Mouse (Mus musculus) liver, embryonic 14.5 days (tissue): Measurements from ENCODE around the gene Tfap2a. TPM values are rescaled to one million over a fixed set of nuclear protein-coding genes. Genes with fewer than 3 reads are reported as not detected.
A peak's percentile ranks its signal among the peaks of the same experiment; 100 is the strongest.

Experiments used
- ATAC-seq: fragments of 200-750 bp; cut with Nextera tagmentation; 2 replicates; pipeline ENCODE4 v1.8.0; 2017; ENCODE audit warnings: moderate number of reproducible peaks, mild to moderate bottlenecking, moderate library complexity; ENCODE audit not compliant: insufficient read depth
- DNase-seq, 3 experiments: peaks; one replicate each; pipeline ENCODE4 v3.0.0-alpha.2; 2012 to 2013; ENCODE audit warnings: low read depth in 3 of 3, low spot score in 3 of 3
- H3K27ac ChIP-seq: fragments of 300-500 bp; sonication (generic); 2 replicates; pipeline ENCODE4 v1.5.1; 2014; ENCODE audit warnings: moderate library complexity, mild to moderate bottlenecking, control low read depth, inconsistent platforms
- H3K27me3 ChIP-seq: fragments of 300-500 bp; sonication (generic); 2 replicates; pipeline ENCODE4 v1.6.1; 2014; ENCODE audit warnings: mild to moderate bottlenecking, low read length, moderate library complexity; ENCODE audit not compliant: control insufficient read depth, insufficient read depth
- H3K36me3 ChIP-seq: fragments of 300-500 bp; sonication (generic); replicated peaks from 2 replicates; pipeline ENCODE4 v1.6.1; 2014; ENCODE audit warnings: low read depth; ENCODE audit not compliant: control insufficient read depth, insufficient read depth
- H3K4me1 ChIP-seq, 2 experiments: fragments of 200-500 bp in 1 of 2; fragments of 300-500 bp in 1 of 2; sonication (generic) in 1 of 2; replicated peaks; 2 replicates each; pipeline ENCODE4 v1.6.1; 2012 to 2014; ENCODE audit warnings: antibody characterized with exemption in 1 of 2, inconsistent platforms in 1 of 2, low read length in 1 of 2; ENCODE audit not compliant: control insufficient read depth in 2 of 2, insufficient read depth in 2 of 2
- H3K4me2 ChIP-seq: fragments of 300-500 bp; sonication (generic); 2 replicates; pipeline ENCODE4 v1.6.1; 2014; ENCODE audit warnings: low read depth, mild to moderate bottlenecking, control low read depth, moderate library complexity
- H3K4me3 ChIP-seq, 2 experiments: fragments of 200-500 bp in 1 of 2; fragments of 300-500 bp in 1 of 2; sonication (generic) in 1 of 2; 2 replicates each; pipeline ENCODE4 v1.5.1; 2012 to 2014; ENCODE audit warnings: low read depth in 2 of 2, low read length in 2 of 2, mild to moderate bottlenecking in 2 of 2, control low read depth in 1 of 2, inconsistent platforms in 1 of 2, moderate library complexity in 1 of 2; ENCODE audit not compliant: insufficient read depth in 1 of 2
- H3K9ac ChIP-seq: fragments of 300-500 bp; sonication (generic); replicated peaks from 2 replicates; pipeline ENCODE4 v1.6.1; 2014; ENCODE audit warnings: mild to moderate bottlenecking, control low read depth, moderate library complexity
- H3K9me3 ChIP-seq: fragments of 300-500 bp; sonication (generic); 2 replicates; pipeline ENCODE4 v1.6.1; 2016; ENCODE audit warnings: low read length, mixed read lengths; ENCODE audit not compliant: control insufficient read depth
- CTCF ChIP-seq: IDR thresholded peaks from 2 replicates; pipeline ENCODE4 v1.5.1; 2016; ENCODE audit warnings: antibody characterized with exemption, low read depth, control low read depth
- EP300 ChIP-seq: IDR thresholded peaks from 2 replicates; pipeline ENCODE4 v1.6.1; 2016; ENCODE audit warnings: antibody characterized with exemption, low read depth
- WGBS: fragments of 180-500 bp; shearing (Covaris S2); extraction: QIAGEN DNeasy Blood & Tissue Kit; methylation state at CpG from one replicate; pipeline ENCODE4 v1.1.7; 2014; ENCODE audit not compliant: insufficient replicate concordance; 5-methylcytosine and 5-hydroxymethylcytosine counted together
- polyA plus RNA-seq, 2 experiments: library from polyadenylated mRNA; depleted of rRNA in 1 of 2; stranded (reverse) in 1 of 2; unstranded in 1 of 2; fragments of >200 nt; fragmentation: Nextera tagmentation in 1 of 2; extraction: Ambion mirVana in 1 of 2; gene quantifications; 2 replicates each; pipeline versions ENCODE4 v1.2.1 to v1.2.3; 2012 to 2014

Tfap2a gene
- polyA plus RNA-seq (2012; rRNA removed) (0.02 and 0.04 TPM in 2 replicates), polyA plus RNA-seq (2014; fragmentation: Nextera tagmentation; extraction: Ambion mirVana) (not detected in 2 replicates)

DNA sequence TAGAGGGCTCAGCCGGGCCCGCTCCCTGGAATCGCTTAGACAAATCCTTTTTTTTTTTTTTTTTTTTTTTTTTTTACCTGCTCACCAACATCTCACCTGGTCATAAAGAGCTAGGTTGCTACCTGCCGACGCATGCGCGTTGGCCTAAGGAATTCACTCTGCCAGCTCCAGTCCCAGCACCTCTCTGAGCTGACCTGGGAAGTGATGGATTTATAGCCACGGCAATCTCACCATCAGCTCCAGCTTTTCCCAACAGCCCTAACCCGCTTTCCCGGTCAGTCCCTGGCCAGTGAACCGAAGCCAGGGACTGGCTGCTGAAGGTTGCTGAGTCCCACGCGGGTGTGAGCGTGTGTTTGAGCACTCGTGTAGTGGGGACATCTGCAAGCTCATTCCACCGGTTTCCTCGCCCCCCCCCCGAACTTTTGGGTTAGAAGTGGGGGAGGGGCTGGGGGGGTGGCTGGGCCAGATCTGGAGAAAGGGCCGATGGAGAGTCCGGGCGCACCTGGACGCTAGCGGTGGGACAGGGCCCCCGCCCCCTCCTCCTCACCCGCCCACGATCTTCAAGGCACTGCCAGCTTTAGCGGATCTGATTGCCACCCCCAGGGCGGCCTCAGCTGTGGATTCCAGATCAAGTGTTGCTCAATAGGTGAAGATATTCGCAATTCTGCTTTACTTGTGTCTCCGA, at the start of gene Tfap2a:
Gene Tfap2a, minus strand, starts transcription at position 181 of the 685 bp plus-strand sequence.
- no peak for DNase-seq
- H3K27me3 ChIP-seq = peaks cover 99% of the 10 kb centered on the region
- H3K4me1 ChIP-seq = no peaks in the 10 kb centered on the region
- no peak within 1 kb of the TSS for H3K4me3 ChIP-seq
- H3K36me3 ChIP-seq = no peaks in the 10 kb centered on the region
- no peak within 1 kb of the TSS for H3K27ac ChIP-seq
- H3K9ac ChIP-seq = no peak within 1 kb of the TSS
- no peak for ATAC-seq
- TF ChIP-seq CTCF = no peak
- no peak for TF ChIP-seq EP300
- no peak within 1 kb of the TSS for H3K4me2 ChIP-seq
- WGBS = 4% methylated on average over 30 of the region's 30 CpGs
- no peaks in the 10 kb centered on the region for H3K9me3 ChIP-seq

DNA sequence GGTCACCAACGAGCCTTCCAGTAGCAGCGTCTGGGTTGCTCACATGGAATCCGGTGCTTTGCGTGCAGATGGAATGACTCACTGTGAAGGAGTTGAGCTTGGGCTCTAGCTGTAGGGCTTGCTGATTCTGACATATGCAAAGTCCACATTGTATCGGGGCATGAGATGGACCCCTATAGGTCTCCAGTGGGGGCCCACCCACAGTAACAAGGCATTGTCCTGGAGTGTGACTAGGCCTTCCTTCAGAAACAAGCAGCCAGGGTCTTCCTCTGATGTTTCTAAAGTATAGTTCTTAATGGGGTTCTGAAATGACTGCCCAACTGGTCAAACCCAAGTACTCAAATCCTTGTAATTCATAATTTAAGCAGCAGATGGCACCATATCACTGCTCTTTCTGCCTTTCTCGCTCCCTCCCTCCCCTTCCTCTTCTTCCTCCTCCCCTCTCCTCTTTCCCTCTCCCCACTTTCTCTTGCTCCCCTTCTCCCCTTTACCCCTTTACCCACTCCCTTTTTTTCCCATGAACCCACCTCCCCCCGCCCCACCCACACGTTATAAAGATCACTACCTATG, 46.1 kb upstream of the Tfap2a start:
- no peak overlapping the region for H3K4me2 ChIP-seq
- ATAC-seq = no peak
- H3K4me1 ChIP-seq = no peaks in the 10 kb centered on the region
- no peaks in the 10 kb centered on the region for H3K27me3 ChIP-seq
- H3K9me3 ChIP-seq = no peaks in the 10 kb centered on the region
- H3K9ac ChIP-seq = no peak overlapping the region
- DNase-seq = no peak
- no peak overlapping the region for H3K27ac ChIP-seq
- H3K4me3 ChIP-seq = no peak overlapping the region
- peak; percentile 50; the same call in 1 of the 2 replicates for TF ChIP-seq CTCF
- no peak for TF ChIP-seq EP300
- 36% methylated on average over 8 of the region's 8 CpGs for WGBS
- H3K36me3 ChIP-seq = no peaks in the 10 kb centered on the region

DNA sequence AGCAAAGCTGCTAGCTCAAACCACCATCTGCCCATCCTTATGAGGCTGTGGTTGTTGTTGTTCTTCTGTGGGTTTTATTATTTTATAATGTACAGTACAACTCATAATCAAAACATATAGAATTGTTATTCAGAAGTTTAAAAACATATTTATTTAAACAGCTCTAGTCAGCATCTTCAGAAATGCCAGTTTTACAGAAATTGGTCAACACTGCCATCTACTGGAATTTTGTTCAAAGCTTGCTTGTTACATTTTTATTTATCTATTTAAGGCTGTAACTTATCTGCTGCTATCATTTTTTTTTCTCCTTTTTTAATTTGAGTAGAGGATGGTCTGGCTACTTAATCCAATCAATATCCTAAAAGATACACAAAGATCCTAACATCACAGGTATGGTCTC, 19.8 kb upstream of the Tfap2a start:
- Histone ChIP-seq H3K27ac (no peak overlapping the region), H3K9ac (no peak overlapping the region), H3K9me3 (no peaks in the 10 kb centered on the region), H3K4me2 (no peak overlapping the region), H3K4me3 (no peak overlapping the region), H3K36me3 (no peaks in the 10 kb centered on the region), H3K27me3 (no peaks in the 10 kb centered on the region), H3K4me1 (no peaks in the 10 kb centered on the region)
- TF ChIP-seq CTCF = no peak; the same call in 1 of the 2 replicates
- no peak for TF ChIP-seq EP300
- ATAC-seq (no peak), DNase-seq (no peak)

DNA sequence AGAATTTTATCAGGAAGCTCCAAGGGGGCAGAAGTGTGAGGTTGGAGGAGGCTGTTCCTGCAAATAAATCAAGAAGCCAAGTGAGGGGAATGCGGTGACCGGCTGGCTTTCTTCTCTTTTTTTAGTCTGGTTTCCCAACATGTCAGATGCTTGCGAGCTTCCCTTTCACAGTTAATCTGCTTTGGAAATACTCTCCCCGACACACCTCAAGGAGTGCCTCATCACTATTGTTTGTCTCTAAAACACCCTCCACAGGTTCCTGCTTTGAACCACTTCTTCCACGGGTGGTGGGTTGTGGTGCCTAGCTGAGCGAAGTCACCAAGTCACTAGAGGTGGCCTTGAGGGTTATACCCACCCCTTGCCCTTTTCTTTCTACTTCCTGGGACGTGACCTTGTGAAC, 18.2 kb upstream of the Tfap2a start:
- Histone ChIP-seq H3K36me3 (no peaks in the 10 kb centered on the region), H3K27ac (no peak overlapping the region), H3K27me3 (no peaks in the 10 kb centered on the region), H3K4me2 (no peak overlapping the region), H3K4me1 (no peaks in the 10 kb centered on the region), H3K9ac (no peak overlapping the region), H3K4me3 (no peak overlapping the region), H3K9me3 (no peaks in the 10 kb centered on the region)
- TF ChIP-seq CTCF = no peak
- TF ChIP-seq EP300 = no peak
- WGBS = 40% methylated on average over 7 of the region's 7 CpGs
- ATAC-seq (no peak), DNase-seq (no peak)

DNA sequence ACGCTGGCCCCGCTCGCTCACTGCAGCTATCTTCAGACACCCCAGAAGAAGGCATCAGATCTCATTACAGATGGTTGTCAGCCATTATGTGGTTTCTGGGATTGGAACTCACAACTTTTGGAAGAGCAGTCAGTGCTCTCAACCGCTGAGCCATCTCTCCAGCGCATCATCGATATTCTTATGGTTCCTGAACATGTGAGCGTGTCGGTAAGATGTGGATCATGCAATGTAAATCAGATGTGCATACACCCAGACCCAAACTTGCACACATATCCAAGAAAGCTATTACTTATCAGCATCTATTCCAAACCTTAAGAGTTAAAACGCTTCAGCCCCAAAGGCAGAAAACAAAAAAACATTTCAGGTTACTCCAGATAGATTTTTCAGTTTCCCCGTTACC, 15.9 kb upstream of the Tfap2a start:
- Histone ChIP-seq H3K27me3 (no peaks in the 10 kb centered on the region), H3K4me2 (no peak overlapping the region), H3K27ac (no peak overlapping the region), H3K9me3 (no peaks in the 10 kb centered on the region), H3K4me1 (no peaks in the 10 kb centered on the region), H3K4me3 (no peak overlapping the region), H3K36me3 (no peaks in the 10 kb centered on the region), H3K9ac (no peak overlapping the region)
- TF ChIP-seq CTCF = no peak
- no peak for TF ChIP-seq EP300
- DNase-seq (no peak), ATAC-seq (no peak)
- WGBS = 75% methylated on average over 10 of the region's 10 CpGs
